Mouse (Mus musculus) stomach, postnatal 0 days (tissue): ENCODE measurements at regions not wholly inside any gene's neighbourhood (a gene's known extent, or its start where the extent isn't known, plus 50 kb on each side); places are given as distances from the start of the nearest gene placed in this dataset.

Source experiments
- ATAC-seq: fragments of 200-750 bp; cut with Nextera tagmentation; 2 replicates; pipeline ENCODE4 v1.8.0; 2017; ENCODE audit not compliant: low FRiP score, low TSS enrichment
- DNase-seq: peaks from one replicate; pipeline ENCODE4 v3.0.0-alpha.2; 2016; ENCODE audit warnings: low spot score
- H3K27ac ChIP-seq: fragments of 300-500 bp; sonication (generic); replicated peaks from 2 replicates; pipeline ENCODE4 v1.5.1; 2014; ENCODE audit warnings: mild to moderate bottlenecking, control low read depth
- H3K27me3 ChIP-seq: fragments of 300-500 bp; sonication (generic); 2 replicates; pipeline ENCODE4 v1.6.1; 2014; ENCODE audit warnings: low read length; ENCODE audit not compliant: control insufficient read depth, insufficient read depth
- H3K36me3 ChIP-seq: fragments of 300-500 bp; sonication (generic); 2 replicates; pipeline ENCODE4 v1.6.1; 2014; ENCODE audit warnings: low read length, mixed read lengths; ENCODE audit not compliant: control insufficient read depth, insufficient read depth
- H3K4me1 ChIP-seq: fragments of 300-500 bp; sonication (generic); replicated peaks from 2 replicates; pipeline ENCODE4 v1.6.1; 2014; ENCODE audit warnings: antibody characterized with exemption; ENCODE audit not compliant: control insufficient read depth, insufficient read depth
- H3K4me2 ChIP-seq: fragments of 300-500 bp; sonication (generic); replicated peaks from 2 replicates; pipeline ENCODE4 v1.6.1; 2014; ENCODE audit warnings: low read depth, mild to moderate bottlenecking, control low read depth, moderate library complexity
- H3K4me3 ChIP-seq: fragments of 300-500 bp; sonication (generic); 2 replicates; pipeline ENCODE4 v1.5.1; 2014; ENCODE audit warnings: low read depth, low read length, control low read depth
- H3K9ac ChIP-seq: fragments of 300-500 bp; sonication (generic); 2 replicates; pipeline ENCODE4 v1.6.1; 2014; ENCODE audit warnings: mild to moderate bottlenecking, low read length, control low read depth, mixed read lengths
- H3K9me3 ChIP-seq: fragments of 300-500 bp; sonication (generic); 2 replicates; pipeline ENCODE4 v1.6.1; 2016; ENCODE audit warnings: low read length; ENCODE audit not compliant: control insufficient read depth
- CTCF ChIP-seq: IDR thresholded peaks from 2 replicates; pipeline ENCODE4 v1.5.1; 2016; ENCODE audit warnings: antibody characterized with exemption, low read depth, mild to moderate bottlenecking, moderate library complexity
- EP300 ChIP-seq: optimal IDR thresholded peaks from 2 replicates; pipeline ENCODE3; 2016; ENCODE audit warnings: antibody characterized with exemption
- WGBS: fragments of 180-500 bp; shearing (Covaris S2); extraction: QIAGEN DNeasy Blood & Tissue Kit; methylation state at CpG from one replicate; pipeline ENCODE4 v1.1.7; 2014; 5-methylcytosine and 5-hydroxymethylcytosine counted together

- H3K9me3 ChIP-seq, result no peaks in the 10 kb centered on the region
- H3K4me1 ChIP-seq, result no peaks in the 10 kb centered on the region
- H3K4me2 ChIP-seq, result no peak overlapping the region
- no peaks in the 10 kb centered on the region for H3K27me3 ChIP-seq
- DNase-seq, result no peak
- no peak overlapping the region for H3K4me3 ChIP-seq
- no peak overlapping the region for H3K27ac ChIP-seq
- H3K9ac ChIP-seq, result no peak overlapping the region
- TF ChIP-seq EP300 (no peak), CTCF (no peak)
- WGBS, result 87% methylated on average over 4 of the region's 4 CpGs
- no peak for ATAC-seq
- H3K36me3 ChIP-seq, result no peaks in the 10 kb centered on the region
Observed at GRCm38 (mm10) chr4:75884371-75884770, 606.3 kb upstream of the Dmac1 start.

- Histone ChIP-seq H3K4me1 (no peaks in the 10 kb centered on the region), H3K9ac (no peak overlapping the region), H3K4me3 (no peak overlapping the region), H3K27ac (no peak overlapping the region), H3K27me3 (no peaks in the 10 kb centered on the region), H3K9me3 (no peaks in the 10 kb centered on the region), H3K36me3 (no peaks in the 10 kb centered on the region), H3K4me2 (no peak overlapping the region)
- TF ChIP-seq EP300, result no peak
- no peak for TF ChIP-seq CTCF
- WGBS, result 81% methylated on average over 1 of the region's 1 CpGs
- ATAC-seq, result no peak
- no peak for DNase-seq
Observed at GRCm38 (mm10) chr4:75869771-75870170, 591.7 kb upstream of the Dmac1 start.

DNA sequence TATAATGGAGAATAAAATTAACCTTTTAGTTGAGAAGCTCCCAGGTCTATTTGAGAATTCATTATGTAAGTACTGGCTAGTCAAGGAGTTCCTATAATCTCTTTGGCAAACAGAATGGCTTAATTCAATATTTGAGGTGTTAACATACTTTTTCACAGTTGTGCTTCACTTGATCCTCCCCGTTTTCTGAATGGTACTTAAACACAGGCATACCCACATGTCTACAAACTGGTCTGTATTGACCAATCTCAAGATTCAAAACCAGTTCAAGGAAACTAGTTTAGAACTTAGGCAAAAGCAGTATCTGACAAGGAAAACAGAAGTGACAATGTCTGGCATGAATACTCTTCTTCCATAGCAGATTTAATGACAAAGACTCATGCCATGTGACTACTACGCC is 583.0 kb upstream of the Dmac1 start:
- no peak for ATAC-seq
- H3K9ac ChIP-seq, result no peak overlapping the region
- no peaks in the 10 kb centered on the region for H3K27me3 ChIP-seq
- H3K27ac ChIP-seq, result no peak overlapping the region
- no peaks in the 10 kb centered on the region for H3K4me1 ChIP-seq
- H3K9me3 ChIP-seq, result no peaks in the 10 kb centered on the region
- no peak for DNase-seq
- TF ChIP-seq EP300 (no peak), CTCF (no peak)
- no peak overlapping the region for H3K4me2 ChIP-seq
- H3K4me3 ChIP-seq, result no peak overlapping the region
- no peaks in the 10 kb centered on the region for H3K36me3 ChIP-seq
- WGBS, result 67% methylated on average over 2 of the region's 2 CpGs

- Histone ChIP-seq H3K4me3 (no peak overlapping the region), H3K36me3 (no peaks in the 10 kb centered on the region), H3K4me2 (no peak overlapping the region), H3K27me3 (no peaks in the 10 kb centered on the region), H3K9ac (no peak overlapping the region), H3K4me1 (no peaks in the 10 kb centered on the region), H3K27ac (no peak overlapping the region), H3K9me3 (no peaks in the 10 kb centered on the region)
- DNase-seq (no peak), ATAC-seq (no peak)
- TF ChIP-seq EP300 (no peak), CTCF (no peak)
- 73% methylated on average over 2 of the region's 2 CpGs for WGBS
Observed at GRCm38 (mm10) chr4:75857769-75858408, 579.8 kb upstream of the Dmac1 start.

DNA sequence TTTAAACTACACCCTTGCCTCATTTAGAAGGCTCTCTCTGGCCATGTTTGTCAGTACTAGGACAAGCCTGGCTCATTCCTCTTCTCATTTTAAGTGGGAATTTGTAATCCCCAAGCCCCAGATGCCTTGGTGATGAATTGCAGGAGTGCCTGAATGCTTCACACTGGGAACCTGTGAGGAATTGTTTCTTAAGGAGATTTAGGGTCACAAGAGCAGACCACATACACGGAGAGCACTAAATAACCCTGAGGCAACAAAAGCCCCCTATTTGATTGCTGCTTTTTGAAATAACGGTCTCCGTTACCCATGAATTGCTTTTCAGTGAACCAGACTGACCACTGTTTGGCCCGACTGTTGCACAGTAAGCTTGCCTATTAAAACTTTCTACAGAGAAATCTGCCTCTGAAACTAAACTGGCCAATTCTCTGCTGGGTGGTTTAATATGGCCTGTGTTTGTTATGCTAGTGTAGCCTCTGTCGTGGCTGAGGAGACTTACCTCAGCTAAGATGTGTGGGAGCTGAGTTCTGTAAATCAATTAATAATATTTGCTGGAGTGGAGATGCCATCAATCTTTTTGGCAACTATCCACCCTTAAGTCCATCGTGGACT is 577.7 kb upstream of the Dmac1 start:
- 57% methylated on average over 6 of the region's 6 CpGs for WGBS
- no peak overlapping the region for H3K27ac ChIP-seq

GRCm38 (mm10) chr4:75850343-75850742 is 572.2 kb upstream of the Dmac1 start:
- ATAC-seq, result no peak
- Histone ChIP-seq H3K27me3 (no peaks in the 10 kb centered on the region), H3K9me3 (no peaks in the 10 kb centered on the region), H3K36me3 (no peaks in the 10 kb centered on the region), H3K9ac (no peak overlapping the region), H3K4me3 (no peak overlapping the region), H3K4me2 (no peak overlapping the region), H3K4me1 (no peaks in the 10 kb centered on the region), H3K27ac (no peak overlapping the region)
- TF ChIP-seq EP300 (no peak), CTCF (no peak)
- WGBS, result 84% methylated on average over 2 of the region's 2 CpGs
- no peak for DNase-seq

More for the DNA sequence above, 577.7 kb upstream of the Dmac1 start:
- DNase-seq, result no peak
- no peak for ATAC-seq
- no peak overlapping the region for H3K4me2 ChIP-seq
- H3K4me1 ChIP-seq, result no peaks in the 10 kb centered on the region
- H3K9ac ChIP-seq, result no peak overlapping the region
- no peak overlapping the region for H3K4me3 ChIP-seq
- H3K9me3 ChIP-seq, result no peaks in the 10 kb centered on the region
- H3K27me3 ChIP-seq, result no peaks in the 10 kb centered on the region
- no peaks in the 10 kb centered on the region for H3K36me3 ChIP-seq
- TF ChIP-seq EP300, result no peak
- no peak for TF ChIP-seq CTCF
